Mouse (Mus musculus) spleen, adult 2 months (tissue): ENCODE measurements around the gene Cfd.

Source experiments
- CTCF ChIP-seq: fragments of 200-500 bp; IDR thresholded peaks from 2 replicates; pipeline ENCODE4 v1.5.1; 2011; ENCODE audit warnings: mild to moderate bottlenecking, inconsistent platforms; ENCODE audit not compliant: insufficient read depth, insufficient read length, insufficient replicate concordance; ENCODE audit errors: extremely low read depth
- POLR2A ChIP-seq: fragments of 200-500 bp; IDR thresholded peaks from 2 replicates; pipeline ENCODE4 v1.6.1; 2011; ENCODE audit warnings: low read depth, low read length, inconsistent platforms

- TF ChIP-seq CTCF (no peak), POLR2A (no peak)
These were observed 25.4 kb downstream of the Cfd start for GRCm38 (mm10) chr10:79916081-79916480.
